Mouse (Mus musculus): ENCODE results near the gene Psmg1. TPM values are rescaled to one million over a fixed set of nuclear protein-coding genes. Genes with fewer than 3 reads are reported as not detected.
"Not testable (repeated sequence)": the region's sequence is repeated elsewhere in the genome, so short reads cannot be mapped to it uniquely, and the experiment has no call there.

Gene Psmg1
- polyA plus RNA-seq, 1 experiment from 2014 or later = 50.1 TPM

GRCm38 (mm10) chr16:96026256-96026655, 35.5 kb upstream of the Psmg1 start:
- WGBS = 86% methylated on average over 5 of the region's 5 CpGs
- no peaks in the 10 kb centered on the region for H3K9me3 ChIP-seq (ENCODE audit: control insufficient read depth, low read length)

GRCm38 (mm10) chr16:96025244-96025643, 34.5 kb upstream of the Psmg1 start:
- H3K9me3 ChIP-seq (ENCODE audit: control insufficient read depth, low read length) = no peaks in the 10 kb centered on the region
- H3K4me3 ChIP-seq (ENCODE audit: low read depth, low read length) = no peak overlapping the region
- no peaks in the 10 kb centered on the region for H3K4me1 ChIP-seq (replicated peaks; ENCODE audit: control insufficient read depth, insufficient read depth)
- no peak for TF ChIP-seq EP300 (optimal IDR thresholded peaks at IDR 0.05)
- peak; percentile 36 for TF ChIP-seq CTCF (IDR thresholded peaks at IDR 0.05; ENCODE audit: low read depth)
- H3K27ac ChIP-seq (replicated peaks) = no peak overlapping the region
- no peak for ATAC-seq (ENCODE audit: low FRiP score, low TSS enrichment)
- no peak overlapping the region for H3K4me2 ChIP-seq (replicated peaks; ENCODE audit: low read depth)
- H3K27me3 ChIP-seq (ENCODE audit: control insufficient read depth, insufficient read depth, low read length) = no peaks in the 10 kb centered on the region
- DNase-seq (ENCODE audit: low spot score) = no peak
- peaks cover 34% of the 10 kb centered on the region for H3K36me3 ChIP-seq (ENCODE audit: control insufficient read depth, insufficient read depth, low read length)
- WGBS = 80% methylated on average over 3 of the region's 3 CpGs
- no peak overlapping the region for H3K9ac ChIP-seq (ENCODE audit: low read length)

More at GRCm38 (mm10) chr16:96026256-96026655, 35.5 kb upstream of the Psmg1 start:
- Histone ChIP-seq H3K36me3 (ENCODE audit: control insufficient read depth, insufficient read depth, low read length) (peaks cover 37% of the 10 kb centered on the region), H3K4me3 (ENCODE audit: low read depth, low read length) (no peak overlapping the region), H3K27me3 (ENCODE audit: control insufficient read depth, insufficient read depth, low read length) (no peaks in the 10 kb centered on the region), H3K4me2 (replicated peaks; ENCODE audit: low read depth) (no peak overlapping the region), H3K9ac (ENCODE audit: low read length) (no peak overlapping the region), H3K4me1 (replicated peaks; ENCODE audit: control insufficient read depth, insufficient read depth) (no peaks in the 10 kb centered on the region), H3K27ac (replicated peaks) (no peak overlapping the region)
- DNase-seq (ENCODE audit: low spot score) = no peak
- ATAC-seq (ENCODE audit: low FRiP score, low TSS enrichment) = no peak
- no peak for TF ChIP-seq EP300 (optimal IDR thresholded peaks at IDR 0.05)

- WGBS = 81% methylated on average over 10 of the region's 10 CpGs
- peaks cover 38% of the 10 kb centered on the region for H3K36me3 ChIP-seq (ENCODE audit: control insufficient read depth, insufficient read depth, low read length)
- H3K4me1 ChIP-seq (replicated peaks; ENCODE audit: control insufficient read depth, insufficient read depth) = no peaks in the 10 kb centered on the region
- no peak overlapping the region for H3K9ac ChIP-seq (ENCODE audit: low read length)
- H3K27ac ChIP-seq (replicated peaks) = no peak overlapping the region
- H3K4me2 ChIP-seq (replicated peaks; ENCODE audit: low read depth) = no peak overlapping the region
- DNase-seq (ENCODE audit: low spot score) = no peak
- H3K27me3 ChIP-seq (ENCODE audit: control insufficient read depth, insufficient read depth, low read length) = no peaks in the 10 kb centered on the region
- ATAC-seq (ENCODE audit: low FRiP score, low TSS enrichment) = no peak
- TF ChIP-seq CTCF (IDR thresholded peaks at IDR 0.05; ENCODE audit: low read depth) (no peak), EP300 (optimal IDR thresholded peaks at IDR 0.05) (no peak)
- no peaks in the 10 kb centered on the region for H3K9me3 ChIP-seq (ENCODE audit: control insufficient read depth, low read length)
- no peak overlapping the region for H3K4me3 ChIP-seq (ENCODE audit: low read depth, low read length)
Measured at GRCm38 (mm10) chr16:96021045-96021444, 30.3 kb upstream of the Psmg1 start.

GRCm38 (mm10) chr16:96009124-96009523, 18.4 kb upstream of the Psmg1 start:
- H3K9ac ChIP-seq (ENCODE audit: low read length); ATAC-seq (ENCODE audit: low FRiP score, low TSS enrichment); H3K4me3 ChIP-seq (ENCODE audit: low read depth, low read length); DNase-seq (ENCODE audit: low spot score); H3K4me1 ChIP-seq (replicated peaks; ENCODE audit: control insufficient read depth, insufficient read depth); H3K9me3 ChIP-seq (ENCODE audit: control insufficient read depth, low read length); H3K4me2 ChIP-seq (replicated peaks; ENCODE audit: low read depth); H3K36me3 ChIP-seq (ENCODE audit: control insufficient read depth, insufficient read depth, low read length); H3K27ac ChIP-seq (replicated peaks); H3K27me3 ChIP-seq (ENCODE audit: control insufficient read depth, insufficient read depth, low read length): not testable (repeated sequence)
- WGBS = no CpG with 5 or more reads among the region's 10 CpGs

GRCm38 (mm10) chr16:96004278-96004677, 13.5 kb upstream of the Psmg1 start:
- not testable (repeated sequence) for H3K4me1 ChIP-seq (replicated peaks; ENCODE audit: control insufficient read depth, insufficient read depth)
- no CpG with 5 or more reads among the region's 10 CpGs for WGBS

GRCm38 (mm10) chr16:95999291-95999690, 8.5 kb upstream of the Psmg1 start:
- peaks cover 20% of the 10 kb centered on the region for H3K36me3 ChIP-seq (ENCODE audit: control insufficient read depth, insufficient read depth, low read length)
- 76% methylated on average over 5 of the region's 5 CpGs for WGBS
- no peak overlapping the region for H3K27ac ChIP-seq (replicated peaks)
- H3K4me3 ChIP-seq (ENCODE audit: low read depth, low read length) = no peak overlapping the region
- ATAC-seq (ENCODE audit: low FRiP score, low TSS enrichment) (no peak), DNase-seq (ENCODE audit: low spot score) (no peak)
- no peaks in the 10 kb centered on the region for H3K9me3 ChIP-seq (ENCODE audit: control insufficient read depth, low read length)
- TF ChIP-seq EP300 (optimal IDR thresholded peaks at IDR 0.05) = no peak
- TF ChIP-seq CTCF (IDR thresholded peaks at IDR 0.05; ENCODE audit: low read depth) = no peak
- no peak overlapping the region for H3K4me2 ChIP-seq (replicated peaks; ENCODE audit: low read depth)
- H3K4me1 ChIP-seq (replicated peaks; ENCODE audit: control insufficient read depth, insufficient read depth) = no peaks in the 10 kb centered on the region
- no peaks in the 10 kb centered on the region for H3K27me3 ChIP-seq (ENCODE audit: control insufficient read depth, insufficient read depth, low read length)
- no peak overlapping the region for H3K9ac ChIP-seq (ENCODE audit: low read length)

More at GRCm38 (mm10) chr16:96004278-96004677, 13.5 kb upstream of the Psmg1 start:
- not testable (repeated sequence) for ATAC-seq (ENCODE audit: low FRiP score, low TSS enrichment); DNase-seq (ENCODE audit: low spot score); H3K4me3 ChIP-seq (ENCODE audit: low read depth, low read length); H3K27me3 ChIP-seq (ENCODE audit: control insufficient read depth, insufficient read depth, low read length); H3K27ac ChIP-seq (replicated peaks); H3K4me2 ChIP-seq (replicated peaks; ENCODE audit: low read depth); H3K9me3 ChIP-seq (ENCODE audit: control insufficient read depth, low read length); H3K9ac ChIP-seq (ENCODE audit: low read length)
- H3K36me3 ChIP-seq (ENCODE audit: control insufficient read depth, insufficient read depth, low read length) = peaks cover 17% of the 10 kb centered on the region

All from stomach, postnatal 0 days (tissue).